Mouse (Mus musculus): ENCODE measurements at regions not wholly inside any gene's neighbourhood (a gene's known extent, or its start where the extent isn't known, plus 50 kb on each side); places are given as distances from the start of the nearest gene placed in this dataset.

- DNase-seq (ENCODE audit: inconsistent ontology term): peak; percentile 52
Observed at GRCm38 (mm10) chr9:100194604-100195444, 291.8 kb downstream of the Il20rb start.

- no peak for DNase-seq (ENCODE audit: inconsistent ontology term)
Observed at GRCm38 (mm10) chr9:100194158-100194557, 292.4 kb downstream of the Il20rb start.

- DNase-seq (ENCODE audit: inconsistent ontology term): no peak
Observed at GRCm38 (mm10) chr9:100184081-100184480, 302.5 kb downstream of the Il20rb start.

GRCm38 (mm10) chr9:100176291-100176690, 300.3 kb upstream of the Sox14 start:
- DNase-seq (ENCODE audit: inconsistent ontology term): no peak

GRCm38 (mm10) chr9:100166256-100166655, 290.3 kb upstream of the Sox14 start:
- DNase-seq (ENCODE audit: inconsistent ontology term): no peak

GRCm38 (mm10) chr9:100161961-100162360, 286.0 kb upstream of the Sox14 start:
- DNase-seq (ENCODE audit: inconsistent ontology term): no peak

All from Muller cell, postnatal 12 days (primary cell).